Mouse (Mus musculus) cerebellum, adult 2 months (tissue): ENCODE measurements around the gene Igsf3.

Experiments used
- CTCF ChIP-seq: fragments of 200-500 bp; IDR thresholded peaks from 2 replicates; pipeline ENCODE4 v1.5.1; 2011; ENCODE audit warnings: low read depth, mild to moderate bottlenecking, control low read depth, low read length, moderate library complexity, borderline replicate concordance; ENCODE audit not compliant: insufficient read depth
- POLR2A ChIP-seq: fragments of 200-500 bp; IDR thresholded peaks from 2 replicates; pipeline ENCODE4 v1.6.1; 2011; ENCODE audit warnings: low read length, control low read depth, borderline replicate concordance; ENCODE audit not compliant: insufficient read depth

DNA sequence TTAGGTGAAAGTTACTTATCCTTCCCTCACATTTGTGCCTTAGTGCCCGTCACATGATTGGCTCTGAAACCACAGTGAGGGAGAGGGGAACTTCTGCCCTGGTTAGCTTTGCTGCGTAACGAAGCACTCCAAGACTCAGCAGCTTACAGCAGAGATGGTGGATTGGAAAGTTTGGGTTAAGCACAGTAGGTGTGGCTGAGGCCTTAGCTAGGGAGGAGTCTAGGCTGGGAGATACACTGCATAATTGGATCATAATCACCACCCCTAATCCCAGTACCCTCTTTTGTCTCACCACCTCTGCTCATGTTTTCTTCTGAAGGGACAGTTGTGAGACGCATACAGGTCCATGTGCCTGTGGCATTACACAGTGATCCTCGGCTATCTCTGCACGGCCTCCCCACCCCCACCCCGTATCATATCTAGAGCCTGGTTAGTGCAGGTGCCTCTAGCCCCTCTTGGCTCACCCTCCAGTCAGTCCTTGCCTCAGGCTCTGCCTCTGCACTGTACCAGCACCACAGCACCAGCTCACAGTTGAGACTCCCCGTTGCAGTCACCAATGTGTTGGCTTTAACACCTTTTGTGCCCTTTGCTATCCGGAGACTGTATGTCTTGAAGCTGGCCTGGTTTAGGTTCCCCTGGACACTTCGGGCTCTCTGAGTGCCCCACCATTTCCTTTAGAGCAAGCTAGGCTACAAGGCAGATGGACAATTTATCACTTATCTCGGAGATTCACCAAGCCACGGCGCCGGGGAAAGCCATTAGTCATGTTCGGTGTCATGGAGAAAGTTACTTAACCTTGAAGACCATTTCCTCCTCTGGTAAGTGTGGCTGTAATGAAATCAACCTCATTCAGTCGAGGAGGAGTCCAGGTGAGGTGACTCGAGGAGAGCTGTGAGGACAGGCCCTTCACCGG is 42.1 kb downstream of the Igsf3 start:
- no peak for TF ChIP-seq POLR2A
- no peak for TF ChIP-seq CTCF
